Mouse (Mus musculus) cortical plate, adult 2 months (tissue): Measurements from ENCODE around the gene Dmc1. TPM values are rescaled to one million over a fixed set of nuclear protein-coding genes. Genes with fewer than 3 reads are reported as not detected.

Source experiments
- H3K27ac ChIP-seq: fragments of 200-500 bp; 2 replicates; pipeline ENCODE4 v1.5.1; 2012; ENCODE audit warnings: low read length, control low read depth, inconsistent platforms; ENCODE audit not compliant: insufficient read depth
- H3K4me1 ChIP-seq: fragments of 200-500 bp; 2 replicates; pipeline ENCODE4 v1.6.1; 2011; ENCODE audit warnings: low read length; ENCODE audit not compliant: control insufficient read depth, insufficient read depth
- H3K4me3 ChIP-seq: fragments of 200-500 bp; 2 replicates; pipeline ENCODE4 v1.5.1; 2011; ENCODE audit warnings: mild to moderate bottlenecking, low read length, control low read depth; ENCODE audit not compliant: insufficient read depth
- CTCF ChIP-seq: fragments of 200-500 bp; IDR thresholded peaks from 2 replicates; pipeline ENCODE4 v1.5.1; 2011; ENCODE audit warnings: mild to moderate bottlenecking, control low read depth, low read length; ENCODE audit not compliant: insufficient read depth; ENCODE audit errors: extremely low read depth
- POLR2A ChIP-seq: fragments of 200-500 bp; IDR thresholded peaks from 2 replicates; pipeline ENCODE4 v1.6.1; 2011; ENCODE audit warnings: mild to moderate bottlenecking, low read length, control low read depth; ENCODE audit not compliant: insufficient read depth; ENCODE audit errors: extremely low read depth
- polyA plus RNA-seq: library from polyadenylated mRNA; depleted of rRNA; stranded (reverse); fragments of >200 nt; gene quantifications from 2 replicates; pipeline ENCODE4 v1.2.3, GENCODE M21; 2012

Dmc1 gene
- polyA plus RNA-seq, 1 experiment = 2.8 TPM

GRCm38 (mm10) chr15:79577671-79578426 lies 27.1 kb downstream of the Dmc1 start:
- Histone ChIP-seq H3K4me3 (no peak overlapping the region), H3K27ac (peak overlapping the region; percentile 22; the same call in 1 of the 2 replicates), H3K4me1 (peaks cover 3% of the 10 kb centered on the region; the same call in 1 of the 2 replicates)
- TF ChIP-seq CTCF (no peak), POLR2A (no peak)

GRCm38 (mm10) chr15:79576947-79577346 lies 28.0 kb downstream of the Dmc1 start:
- TF ChIP-seq POLR2A (no peak), CTCF (no peak)
- Histone ChIP-seq H3K4me1 (peaks cover 3% of the 10 kb centered on the region; the same call in 1 of the 2 replicates), H3K27ac (peak overlapping the region; percentile 83), H3K4me3 (no peak overlapping the region)

GRCm38 (mm10) chr15:79575543-79576222 lies 29.2 kb downstream of the Dmc1 start:
- H3K4me3 ChIP-seq = no peak overlapping the region
- TF ChIP-seq CTCF (no peak), POLR2A (no peak)
- H3K4me1 ChIP-seq = peaks cover 3% of the 10 kb centered on the region; the same call in 1 of the 2 replicates
- 0 out of 2 replicates have a peak overlapping the region, but pooled peaks have one; percentile 50 for H3K27ac ChIP-seq

- Histone ChIP-seq H3K4me3 (no peak overlapping the region), H3K27ac (0 out of 2 replicates have a peak overlapping the region, but pooled peaks have one; percentile 66), H3K4me1 (peaks cover 8% of the 10 kb centered on the region)
- TF ChIP-seq CTCF (no peak), POLR2A (no peak)
Observed at GRCm38 (mm10) chr15:79562417-79562816, 42.5 kb downstream of the Dmc1 start.

GRCm38 (mm10) chr15:79559649-79560048 lies 45.3 kb downstream of the Dmc1 start:
- TF ChIP-seq POLR2A (no peak), CTCF (no peak)
- Histone ChIP-seq H3K4me3 (no peak overlapping the region), H3K27ac (no peak overlapping the region), H3K4me1 (peaks cover 8% of the 10 kb centered on the region)

GRCm38 (mm10) chr15:79552566-79552965 lies 52.3 kb downstream of the Dmc1 start:
- TF ChIP-seq CTCF = no peak
- no peak for TF ChIP-seq POLR2A
- Histone ChIP-seq H3K27ac (no peak overlapping the region), H3K4me1 (no peaks in the 10 kb centered on the region), H3K4me3 (no peak overlapping the region)

- TF ChIP-seq CTCF (no peak), POLR2A (no peak)
- H3K4me1 ChIP-seq = no peaks in the 10 kb centered on the region; the same call in 1 of the 2 replicates
Observed at GRCm38 (mm10) chr15:79548226-79548625, 56.7 kb downstream of the Dmc1 start.

GRCm38 (mm10) chr15:79547289-79547820 lies 57.6 kb downstream of the Dmc1 start:
- Histone ChIP-seq H3K4me3 (peak overlapping the region; percentile 84), H3K4me1 (no peaks in the 10 kb centered on the region; the same call in 1 of the 2 replicates), H3K27ac (peak overlapping the region; percentile 92)
- TF ChIP-seq POLR2A (no peak), CTCF (no peak)

More at GRCm38 (mm10) chr15:79548226-79548625, 56.7 kb downstream of the Dmc1 start:
- Histone ChIP-seq H3K27ac (no peak overlapping the region), H3K4me3 (no peak overlapping the region)

- no peaks in the 10 kb centered on the region; the same call in 1 of the 2 replicates for H3K4me1 ChIP-seq
- peak within 1 kb of the TSS; percentile 99 for H3K27ac ChIP-seq
- H3K4me3 ChIP-seq = peak within 1 kb of the TSS; percentile 84
- peak; percentile 93 for TF ChIP-seq POLR2A
- no peak for TF ChIP-seq CTCF
Observed at GRCm38 (mm10) chr15:79546410-79547288, 58.3 kb downstream of the Dmc1 start, which contains the start of gene Ddx17. Gene Ddx17, minus strand, starts transcription at chr15:79546741.
